Mouse (Mus musculus): ENCODE results near the gene Nup210. TPM values are rescaled to one million over a fixed set of nuclear protein-coding genes. Genes with fewer than 3 reads are reported as not detected.

Gene Nup210
- polyA plus RNA-seq, 1 experiment from 2014 or later, result 15.8 TPM

DNA sequence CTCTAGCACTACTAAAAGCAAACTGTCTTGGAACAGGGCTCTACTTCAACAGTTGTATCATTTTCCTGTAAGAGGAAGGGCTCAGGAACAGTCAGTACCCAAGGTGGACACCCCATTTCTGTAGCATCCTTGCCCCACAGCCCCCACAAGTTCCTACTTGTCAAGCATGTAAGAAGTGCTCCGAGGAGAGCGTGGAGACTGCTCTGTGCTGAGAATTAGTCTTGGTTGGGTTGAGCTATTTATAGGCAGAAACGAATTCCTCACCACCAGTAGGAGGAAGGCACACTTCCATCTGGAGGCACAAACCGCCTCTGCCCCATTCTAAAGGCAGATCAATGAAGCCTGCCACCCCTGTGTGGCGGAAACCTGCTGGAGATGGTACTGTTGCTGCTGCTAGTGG lies 75.3 kb downstream of the Nup210 start:
- no peaks in the 10 kb centered on the region for H3K9me3 ChIP-seq (ENCODE audit: control insufficient read depth, low read length)
- no peak overlapping the region for H3K4me3 ChIP-seq (ENCODE audit: low read depth, low read length)
- no peak for DNase-seq (ENCODE audit: low spot score, missing footprints)
- no peaks in the 10 kb centered on the region for H3K4me1 ChIP-seq (ENCODE audit: control insufficient read depth, insufficient read depth, low read length)
- H3K9ac ChIP-seq (ENCODE audit: low read length), result no peak overlapping the region
- ATAC-seq (ENCODE audit: low FRiP score), result no peak
- 56% methylated on average over 5 of the region's 5 CpGs for WGBS
- H3K36me3 ChIP-seq (ENCODE audit: control insufficient read depth, insufficient read depth, low read length), result 0 out of 2 replicates have a peak, but pooled peaks cover 4% of the 10 kb centered on the region
- H3K27ac ChIP-seq (ENCODE audit: low read depth, low read length), result no peak overlapping the region
- no peak overlapping the region for H3K4me2 ChIP-seq
- no peaks in the 10 kb centered on the region for H3K27me3 ChIP-seq (ENCODE audit: control insufficient read depth, insufficient read depth, low read length)

GRCm38 (mm10) chr6:91028256-91028655 lies 88.4 kb downstream of the Nup210 start:
- DNase-seq (ENCODE audit: low spot score, missing footprints), result no peak
- WGBS, result 94% methylated on average over 5 of the region's 5 CpGs
- H3K36me3 ChIP-seq (ENCODE audit: control insufficient read depth, insufficient read depth, low read length), result no peaks in the 10 kb centered on the region; the same call in 1 of the 2 replicates

GRCm38 (mm10) chr6:91020810-91021209 lies 95.8 kb downstream of the Nup210 start:
- Histone ChIP-seq H3K27me3 (ENCODE audit: control insufficient read depth, insufficient read depth, low read length) (no peaks in the 10 kb centered on the region), H3K36me3 (ENCODE audit: control insufficient read depth, insufficient read depth, low read length) (no peaks in the 10 kb centered on the region), H3K27ac (ENCODE audit: low read depth, low read length) (no peak overlapping the region), H3K4me2 (no peak overlapping the region), H3K9ac (ENCODE audit: low read length) (no peak overlapping the region), H3K9me3 (ENCODE audit: control insufficient read depth, low read length) (no peaks in the 10 kb centered on the region), H3K4me3 (ENCODE audit: low read depth, low read length) (no peak overlapping the region), H3K4me1 (ENCODE audit: control insufficient read depth, insufficient read depth, low read length) (no peaks in the 10 kb centered on the region)
- no peak for ATAC-seq (ENCODE audit: low FRiP score)
- WGBS, result 89% methylated on average over 7 of the region's 7 CpGs
- DNase-seq (ENCODE audit: low spot score, missing footprints), result no peak

More at GRCm38 (mm10) chr6:91028256-91028655, 88.4 kb downstream of the Nup210 start:
- H3K9me3 ChIP-seq (ENCODE audit: control insufficient read depth, low read length), result no peaks in the 10 kb centered on the region
- no peak for ATAC-seq (ENCODE audit: low FRiP score)
- no peaks in the 10 kb centered on the region for H3K27me3 ChIP-seq (ENCODE audit: control insufficient read depth, insufficient read depth, low read length)
- no peak overlapping the region for H3K4me2 ChIP-seq
- no peak overlapping the region for H3K9ac ChIP-seq (ENCODE audit: low read length)
- no peaks in the 10 kb centered on the region for H3K4me1 ChIP-seq (ENCODE audit: control insufficient read depth, insufficient read depth, low read length)
- H3K4me3 ChIP-seq (ENCODE audit: low read depth, low read length), result no peak overlapping the region
- H3K27ac ChIP-seq (ENCODE audit: low read depth, low read length), result no peak overlapping the region

DNA sequence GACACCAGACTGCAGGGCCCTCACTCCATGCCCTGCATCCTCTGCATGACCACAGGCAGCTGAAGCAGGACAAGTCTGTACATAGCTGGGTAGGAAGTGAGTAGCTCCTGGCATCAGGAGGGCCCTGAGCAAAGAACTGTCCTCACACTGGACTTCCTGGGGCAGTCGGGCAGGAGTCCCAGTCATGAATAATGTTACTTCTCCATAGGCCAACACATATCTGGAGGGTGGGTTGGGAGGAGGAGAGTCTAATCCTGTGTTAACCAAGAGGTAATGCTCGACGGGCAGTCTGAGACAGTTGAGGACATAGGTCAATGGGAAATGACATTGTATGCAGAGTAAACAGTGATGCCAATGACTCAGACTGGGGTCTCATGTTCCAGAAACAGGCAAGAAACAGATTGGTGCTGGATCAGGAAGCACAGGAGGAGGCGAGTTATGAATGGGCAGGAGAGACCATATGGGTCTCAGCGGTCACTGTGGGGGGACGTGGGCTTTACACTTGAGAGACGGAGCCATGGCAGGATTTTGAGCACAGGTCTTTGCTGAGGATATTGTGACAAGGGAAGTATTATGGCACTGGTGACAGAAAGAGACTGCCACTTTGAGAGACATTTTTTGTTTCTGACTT lies 99.9 kb downstream of the Nup210 start:
- H3K4me3 ChIP-seq (ENCODE audit: low read depth, low read length), result no peak overlapping the region
- no peak overlapping the region for H3K4me2 ChIP-seq
- no peak for ATAC-seq (ENCODE audit: low FRiP score)
- no peaks in the 10 kb centered on the region for H3K27me3 ChIP-seq (ENCODE audit: control insufficient read depth, insufficient read depth, low read length)
- WGBS, result 87% methylated on average over 7 of the region's 7 CpGs
- H3K9me3 ChIP-seq (ENCODE audit: control insufficient read depth, low read length), result no peaks in the 10 kb centered on the region
- H3K9ac ChIP-seq (ENCODE audit: low read length), result no peak overlapping the region
- peaks cover 6% of the 10 kb centered on the region for H3K4me1 ChIP-seq (ENCODE audit: control insufficient read depth, insufficient read depth, low read length)
- H3K27ac ChIP-seq (ENCODE audit: low read depth, low read length), result no peak overlapping the region
- no peaks in the 10 kb centered on the region for H3K36me3 ChIP-seq (ENCODE audit: control insufficient read depth, insufficient read depth, low read length)
- DNase-seq (ENCODE audit: low spot score, missing footprints), result peak; percentile 56

GRCm38 (mm10) chr6:91014198-91014958 lies 102.3 kb downstream of the Nup210 start:
- Histone ChIP-seq H3K9ac (ENCODE audit: low read length) (no peak overlapping the region), H3K4me2 (no peak overlapping the region), H3K27ac (ENCODE audit: low read depth, low read length) (peak overlapping the region; percentile 56), H3K4me1 (ENCODE audit: control insufficient read depth, insufficient read depth, low read length) (peaks cover 6% of the 10 kb centered on the region), H3K27me3 (ENCODE audit: control insufficient read depth, insufficient read depth, low read length) (no peaks in the 10 kb centered on the region), H3K4me3 (ENCODE audit: low read depth, low read length) (no peak overlapping the region), H3K9me3 (ENCODE audit: control insufficient read depth, low read length) (no peaks in the 10 kb centered on the region), H3K36me3 (ENCODE audit: control insufficient read depth, insufficient read depth, low read length) (no peaks in the 10 kb centered on the region)
- peak; percentile 89 for ATAC-seq (ENCODE audit: low FRiP score)
- 48% methylated on average over 9 of the region's 9 CpGs for WGBS
- DNase-seq (ENCODE audit: low spot score, missing footprints), result no peak

GRCm38 (mm10) chr6:91012458-91012857 lies 104.2 kb downstream of the Nup210 start:
- H3K4me3 ChIP-seq (ENCODE audit: low read depth, low read length), result no peak overlapping the region
- H3K9me3 ChIP-seq (ENCODE audit: control insufficient read depth, low read length), result no peaks in the 10 kb centered on the region
- no peak overlapping the region for H3K4me2 ChIP-seq
- no peaks in the 10 kb centered on the region for H3K27me3 ChIP-seq (ENCODE audit: control insufficient read depth, insufficient read depth, low read length)
- H3K36me3 ChIP-seq (ENCODE audit: control insufficient read depth, insufficient read depth, low read length), result no peaks in the 10 kb centered on the region
- ATAC-seq (ENCODE audit: low FRiP score), result no peak
- WGBS, result 87% methylated on average over 3 of the region's 3 CpGs
- H3K4me1 ChIP-seq (ENCODE audit: control insufficient read depth, insufficient read depth, low read length), result peaks cover 6% of the 10 kb centered on the region
- DNase-seq (ENCODE audit: low spot score, missing footprints), result no peak
- no peak overlapping the region for H3K27ac ChIP-seq (ENCODE audit: low read depth, low read length)
- H3K9ac ChIP-seq (ENCODE audit: low read length), result no peak overlapping the region

DNA sequence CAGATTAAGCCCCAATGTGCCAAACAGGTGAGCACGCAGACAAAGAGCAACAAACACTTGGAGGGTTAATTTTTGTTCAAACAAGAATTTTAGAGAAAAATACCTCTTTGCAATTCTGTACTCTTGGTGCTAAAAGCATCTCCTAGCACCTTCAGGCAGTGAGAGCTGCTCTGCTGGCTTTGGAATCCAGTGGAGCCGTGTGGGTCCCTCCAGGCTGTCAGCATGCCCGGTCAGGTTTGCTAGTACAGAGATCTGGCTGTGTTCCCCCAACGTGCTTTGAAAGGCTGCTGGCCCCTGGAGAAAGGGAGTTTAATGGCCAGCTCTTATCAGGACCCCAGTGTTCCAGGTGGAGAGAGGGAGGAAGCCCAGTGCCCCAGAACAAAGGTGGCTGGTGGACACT lies 105.1 kb downstream of the Nup210 start:
- no peaks in the 10 kb centered on the region for H3K27me3 ChIP-seq (ENCODE audit: control insufficient read depth, insufficient read depth, low read length)
- WGBS, result 79% methylated on average over 4 of the region's 4 CpGs
- no peaks in the 10 kb centered on the region for H3K36me3 ChIP-seq (ENCODE audit: control insufficient read depth, insufficient read depth, low read length)
- DNase-seq (ENCODE audit: low spot score, missing footprints) (peak; percentile 37), ATAC-seq (ENCODE audit: low FRiP score) (no peak)
- H3K9ac ChIP-seq (ENCODE audit: low read length), result no peak overlapping the region
- H3K4me2 ChIP-seq, result no peak overlapping the region
- H3K27ac ChIP-seq (ENCODE audit: low read depth, low read length), result no peak overlapping the region
- H3K9me3 ChIP-seq (ENCODE audit: control insufficient read depth, low read length), result no peaks in the 10 kb centered on the region
- peaks cover 6% of the 10 kb centered on the region for H3K4me1 ChIP-seq (ENCODE audit: control insufficient read depth, insufficient read depth, low read length)
- no peak overlapping the region for H3K4me3 ChIP-seq (ENCODE audit: low read depth, low read length)

DNA sequence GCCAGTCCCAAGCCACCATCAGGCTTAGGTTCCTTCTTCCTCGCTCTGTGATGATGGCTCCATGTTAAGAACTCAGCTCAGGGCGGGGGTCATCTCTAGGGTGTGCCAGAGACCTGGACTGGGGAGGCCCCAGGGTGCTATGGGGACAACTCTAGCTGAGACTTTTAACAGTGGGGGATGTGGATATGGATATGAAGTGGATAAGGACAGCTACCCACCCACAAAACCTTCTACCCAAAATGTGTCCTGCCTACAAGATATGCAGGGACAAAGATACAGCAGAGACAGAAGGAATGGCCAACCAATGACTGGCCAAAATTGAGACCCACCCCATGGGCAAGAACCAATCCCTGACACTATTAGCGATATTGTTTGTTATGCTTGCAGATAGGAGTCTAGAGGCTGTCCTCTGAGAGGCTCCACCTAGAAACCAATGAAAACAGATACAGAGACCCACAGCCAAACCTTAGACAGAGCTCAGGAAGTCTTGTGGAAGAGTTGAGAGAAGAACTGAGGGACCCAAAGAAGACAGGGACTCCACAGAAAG lies 108.3 kb downstream of the Nup210 start:
- WGBS, result 87% methylated on average over 3 of the region's 3 CpGs

GRCm38 (mm10) chr6:91007207-91007606 lies 109.4 kb downstream of the Nup210 start:
- no peak overlapping the region for H3K4me2 ChIP-seq
- no peaks in the 10 kb centered on the region for H3K27me3 ChIP-seq (ENCODE audit: control insufficient read depth, insufficient read depth, low read length)
- no peaks in the 10 kb centered on the region for H3K4me1 ChIP-seq (ENCODE audit: control insufficient read depth, insufficient read depth, low read length)
- H3K27ac ChIP-seq (ENCODE audit: low read depth, low read length), result no peak overlapping the region
- no peak overlapping the region for H3K9ac ChIP-seq (ENCODE audit: low read length)
- ATAC-seq (ENCODE audit: low FRiP score), result no peak
- no peaks in the 10 kb centered on the region for H3K36me3 ChIP-seq (ENCODE audit: control insufficient read depth, insufficient read depth, low read length)
- DNase-seq (ENCODE audit: low spot score, missing footprints), result peak; percentile 23
- no peaks in the 10 kb centered on the region for H3K9me3 ChIP-seq (ENCODE audit: control insufficient read depth, low read length)
- 77% methylated on average over 2 of the region's 2 CpGs for WGBS
- H3K4me3 ChIP-seq (ENCODE audit: low read depth, low read length), result no peak overlapping the region

More for the DNA sequence above, 108.3 kb downstream of the Nup210 start:
- H3K9ac ChIP-seq (ENCODE audit: low read length), result no peak overlapping the region
- peak; percentile 66 for DNase-seq (ENCODE audit: low spot score, missing footprints)
- H3K9me3 ChIP-seq (ENCODE audit: control insufficient read depth, low read length), result no peaks in the 10 kb centered on the region
- no peak for ATAC-seq (ENCODE audit: low FRiP score)
- no peaks in the 10 kb centered on the region for H3K36me3 ChIP-seq (ENCODE audit: control insufficient read depth, insufficient read depth, low read length)
- no peaks in the 10 kb centered on the region for H3K27me3 ChIP-seq (ENCODE audit: control insufficient read depth, insufficient read depth, low read length)
- no peaks in the 10 kb centered on the region for H3K4me1 ChIP-seq (ENCODE audit: control insufficient read depth, insufficient read depth, low read length)
- H3K27ac ChIP-seq (ENCODE audit: low read depth, low read length), result no peak overlapping the region
- H3K4me2 ChIP-seq, result no peak overlapping the region
- H3K4me3 ChIP-seq (ENCODE audit: low read depth, low read length), result no peak overlapping the region
